Mouse (Mus musculus) regulatory T cell (primary cell): Measurements from ENCODE around the gene Sel1l.

Experiments used
- in situ Hi-C: fragments of 300-600 bp; cut with MboI, MseI; formaldehyde crosslinking; loops from one replicate; pipeline ENCODE4 v1.15.1; 2025; ENCODE audit warnings: high pct_unique_total_duplicates

Sel1l gene

GRCm38 (mm10) chr12:91849045-91849467 lies at the start of gene Sel1l:
Sel1l (minus strand) TSS chr12:91849157.
- in situ Hi-C loops = no loop called here

GRCm38 (mm10) chr12:91892622-91893560 lies 43.9 kb upstream of the Sel1l start:
- in situ Hi-C loops = loop anchor here (10.0 kb wide), 1 partner anchor 92 kb away; no protein-coding TSS in a partner anchor

- in situ Hi-C loops = no loop called here
Observed at GRCm38 (mm10) chr12:91880431-91880830, 31.5 kb upstream of the Sel1l start.

- in situ Hi-C loops = no loop called here
Observed at GRCm38 (mm10) chr12:91878912-91879250, 29.9 kb upstream of the Sel1l start.

- in situ Hi-C loops = no loop called here
Observed at GRCm38 (mm10) chr12:91878056-91878911, 29.3 kb upstream of the Sel1l start.

GRCm38 (mm10) chr12:91877646-91878045 lies 28.7 kb upstream of the Sel1l start:
- in situ Hi-C loops = no loop called here

GRCm38 (mm10) chr12:91870671-91871070 lies 21.7 kb upstream of the Sel1l start:
- in situ Hi-C loops = no loop called here

- in situ Hi-C loops = no loop called here
Observed at GRCm38 (mm10) chr12:91869352-91869751, 20.4 kb upstream of the Sel1l start.

GRCm38 (mm10) chr12:91854330-91854729 lies 5.4 kb upstream of the Sel1l start:
- in situ Hi-C loops = loop anchor here (10.0 kb wide), 1 partner anchor 1040 kb away; no protein-coding TSS in a partner anchor

GRCm38 (mm10) chr12:91848394-91849044 lies 438 bp downstream of the Sel1l start:
- in situ Hi-C loops = no loop called here

- in situ Hi-C loops = no loop called here
Observed at GRCm38 (mm10) chr12:91846038-91846437, 2.9 kb downstream of the Sel1l start.

GRCm38 (mm10) chr12:91845393-91845792 lies 3.6 kb downstream of the Sel1l start:
- in situ Hi-C loops = no loop called here

GRCm38 (mm10) chr12:91844542-91844941 lies 4.4 kb downstream of the Sel1l start:
- in situ Hi-C loops = no loop called here

- in situ Hi-C loops = no loop called here
Observed at GRCm38 (mm10) chr12:91843888-91844287, 5.1 kb downstream of the Sel1l start.

GRCm38 (mm10) chr12:91841714-91842113 lies 7.2 kb downstream of the Sel1l start:
- in situ Hi-C loops = no loop called here

- in situ Hi-C loops = no loop called here
Observed at GRCm38 (mm10) chr12:91838261-91838660, 10.7 kb downstream of the Sel1l start.

GRCm38 (mm10) chr12:91837401-91838065 lies 11.4 kb downstream of the Sel1l start:
- in situ Hi-C loops = no loop called here

GRCm38 (mm10) chr12:91833939-91834333 lies 15.0 kb downstream of the Sel1l start:
- in situ Hi-C loops = no loop called here

GRCm38 (mm10) chr12:91833237-91833938 lies 15.6 kb downstream of the Sel1l start:
- in situ Hi-C loops = no loop called here

GRCm38 (mm10) chr12:91831410-91831809 lies 17.5 kb downstream of the Sel1l start:
- in situ Hi-C loops = no loop called here

- in situ Hi-C loops = no loop called here
Observed at GRCm38 (mm10) chr12:91820461-91820860, 28.5 kb downstream of the Sel1l start.
